Mouse (Mus musculus): ENCODE data around the gene Tgif1.

DNA sequence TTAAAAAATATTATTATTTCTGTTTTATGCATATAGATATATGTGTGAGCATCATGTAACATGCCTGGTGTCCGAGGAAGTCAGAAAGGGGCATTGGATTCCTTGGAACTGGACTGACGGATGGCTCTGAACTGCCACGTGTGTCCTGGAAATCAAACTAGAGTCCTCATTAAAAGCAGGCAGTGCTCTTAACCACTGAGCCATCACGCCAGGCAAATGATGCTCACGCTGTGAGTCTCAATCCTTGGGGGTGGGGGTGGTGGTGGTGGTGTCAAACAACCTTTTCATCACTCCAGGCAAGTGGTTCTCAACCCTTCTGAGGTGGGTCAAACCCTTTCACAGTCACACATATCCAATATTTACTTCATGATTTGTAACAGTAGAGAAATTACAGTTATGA is 32.5 kb upstream of the Tgif1 start:
- TF ChIP-seq CTCF (IDR thresholded peaks at IDR 0.05; ENCODE audit: borderline replicate concordance, control insufficient read depth, extremely low read depth, insufficient read depth, low read length, poor library complexity), result no peak
- TF ChIP-seq POLR2A (IDR thresholded peaks at IDR 0.05; ENCODE audit: control insufficient read depth, extremely low read depth, insufficient read depth, low read length, poor library complexity), result no peak
